Mouse (Mus musculus): ENCODE results near the gene Nrxn1.

Nrxn1 gene

GRCm38 (mm10) chr17:90638970-90639524 is 453.8 kb downstream of the Nrxn1 start:
- DNase-seq = no peak

GRCm38 (mm10) chr17:90638183-90638727 is 454.6 kb downstream of the Nrxn1 start:
- no peak for DNase-seq

- no peak for DNase-seq
These were observed 461.5 kb downstream of the Nrxn1 start for GRCm38 (mm10) chr17:90631371-90631770.

GRCm38 (mm10) chr17:90629851-90630250 is 463.0 kb downstream of the Nrxn1 start:
- peak; percentile 86 for DNase-seq

- no peak for DNase-seq
These were observed 464.4 kb downstream of the Nrxn1 start for GRCm38 (mm10) chr17:90628469-90628868.

GRCm38 (mm10) chr17:90628004-90628403 is 464.9 kb downstream of the Nrxn1 start:
- no peak for DNase-seq

GRCm38 (mm10) chr17:90627395-90627794 is 465.5 kb downstream of the Nrxn1 start:
- no peak for DNase-seq

- no peak for DNase-seq
These were observed 468.1 kb downstream of the Nrxn1 start for GRCm38 (mm10) chr17:90624591-90625266.

GRCm38 (mm10) chr17:90621828-90622227 is 471.0 kb downstream of the Nrxn1 start:
- DNase-seq = no peak

- no peak for DNase-seq
These were observed 477.9 kb downstream of the Nrxn1 start for GRCm38 (mm10) chr17:90615019-90615418.

- DNase-seq = no peak
These were observed 485.5 kb downstream of the Nrxn1 start for GRCm38 (mm10) chr17:90607427-90607806.

GRCm38 (mm10) chr17:90606718-90607426 is 486.0 kb downstream of the Nrxn1 start:
- DNase-seq = peak; percentile 89

- DNase-seq = no peak
These were observed 493.0 kb downstream of the Nrxn1 start for GRCm38 (mm10) chr17:90599570-90600524.

- DNase-seq = no peak
These were observed 497.9 kb downstream of the Nrxn1 start for GRCm38 (mm10) chr17:90594798-90595533.

GRCm38 (mm10) chr17:90586891-90587290 is 506.0 kb downstream of the Nrxn1 start:
- DNase-seq = no peak

GRCm38 (mm10) chr17:90584666-90585195 is 508.1 kb downstream of the Nrxn1 start:
- no peak for DNase-seq

- no peak for DNase-seq
These were observed 508.9 kb downstream of the Nrxn1 start for GRCm38 (mm10) chr17:90583826-90584534.

GRCm38 (mm10) chr17:90583196-90583595 is 509.7 kb downstream of the Nrxn1 start:
- DNase-seq = no peak

GRCm38 (mm10) chr17:90569877-90570276 is 523.0 kb downstream of the Nrxn1 start:
- DNase-seq = no peak

GRCm38 (mm10) chr17:90565186-90565585 is 527.7 kb downstream of the Nrxn1 start:
- no peak for DNase-seq

GRCm38 (mm10) chr17:90556376-90556775 is 536.5 kb downstream of the Nrxn1 start:
- DNase-seq = no peak
